Mouse (Mus musculus): ENCODE data around the gene Gdpd5. TPM values are rescaled to one million over a fixed set of nuclear protein-coding genes. Genes with fewer than 3 reads are reported as not detected.

The Gdpd5 gene
- 2.6 and 3.1 TPM in 2 replicates for polyA plus RNA-seq (2016; fragmentation: Nextera tagmentation; extraction: Ambion mirVana)

GRCm38 (mm10) chr7:99381214-99382087 lies at the start of gene Gdpd5:
Gene Gdpd5 (plus strand): TSS chr7:99381414.
- peak within 1 kb of the TSS; percentile 84 for H3K4me2 ChIP-seq
- H3K27me3 ChIP-seq (replicated peaks) = peaks cover 76% of the 10 kb centered on the region
- no peaks in the 10 kb centered on the region for H3K36me3 ChIP-seq
- no peaks in the 10 kb centered on the region for H3K9me3 ChIP-seq (replicated peaks)
- ATAC-seq = peak; percentile 95
- peaks cover 27% of the 10 kb centered on the region for H3K4me1 ChIP-seq
- under 1% methylated on average over 73 of the region's 73 CpGs for WGBS (ENCODE audit: insufficient replicate concordance)
- H3K27ac ChIP-seq = peak within 1 kb of the TSS; percentile 50; the same call in 1 of the 2 replicates
- H3K4me3 ChIP-seq = peak within 1 kb of the TSS; percentile 56
- H3K9ac ChIP-seq = peak within 1 kb of the TSS; percentile 61

- no peaks in the 10 kb centered on the region for H3K4me1 ChIP-seq
- H3K27me3 ChIP-seq (replicated peaks) = peaks cover 10% of the 10 kb centered on the region
- H3K9ac ChIP-seq = no peak overlapping the region
- ATAC-seq = no peak
- H3K4me2 ChIP-seq = no peak overlapping the region
- no peak overlapping the region for H3K4me3 ChIP-seq
- no peak overlapping the region for H3K27ac ChIP-seq
- no peaks in the 10 kb centered on the region for H3K9me3 ChIP-seq (replicated peaks)
- no peaks in the 10 kb centered on the region for H3K36me3 ChIP-seq
- WGBS (ENCODE audit: insufficient replicate concordance) = 35% methylated on average over 12 of the region's 12 CpGs
Observed at GRCm38 (mm10) chr7:99332774-99333480, 48.3 kb upstream of the Gdpd5 start.

- H3K27ac ChIP-seq = no peak overlapping the region
- H3K4me3 ChIP-seq = no peak overlapping the region
- WGBS (ENCODE audit: insufficient replicate concordance) = 65% methylated on average over 8 of the region's 8 CpGs
- H3K36me3 ChIP-seq = peaks cover 7% of the 10 kb centered on the region; the same call in 1 of the 2 replicates
- H3K4me2 ChIP-seq = no peak overlapping the region
- H3K9ac ChIP-seq = no peak overlapping the region
- H3K27me3 ChIP-seq (replicated peaks) = no peaks in the 10 kb centered on the region
- H3K9me3 ChIP-seq (replicated peaks) = no peaks in the 10 kb centered on the region
- no peaks in the 10 kb centered on the region for H3K4me1 ChIP-seq
- no peak for ATAC-seq
Observed at GRCm38 (mm10) chr7:99340736-99341135, 40.5 kb upstream of the Gdpd5 start.

GRCm38 (mm10) chr7:99343577-99343976 lies 37.6 kb upstream of the Gdpd5 start:
- Histone ChIP-seq H3K4me1 (no peaks in the 10 kb centered on the region), H3K9ac (no peak overlapping the region), H3K36me3 (peaks cover 33% of the 10 kb centered on the region), H3K9me3 (replicated peaks) (no peaks in the 10 kb centered on the region), H3K4me2 (no peak overlapping the region), H3K4me3 (no peak overlapping the region), H3K27ac (no peak overlapping the region), H3K27me3 (replicated peaks) (no peaks in the 10 kb centered on the region)
- 62% methylated on average over 4 of the region's 4 CpGs for WGBS (ENCODE audit: insufficient replicate concordance)
- no peak for ATAC-seq

- no peak overlapping the region for H3K4me2 ChIP-seq
- H3K4me3 ChIP-seq = no peak overlapping the region
- ATAC-seq = no peak
- H3K36me3 ChIP-seq = peaks cover 40% of the 10 kb centered on the region
- H3K27ac ChIP-seq = no peak overlapping the region
- no peaks in the 10 kb centered on the region for H3K9me3 ChIP-seq (replicated peaks)
- H3K27me3 ChIP-seq (replicated peaks) = peaks cover 15% of the 10 kb centered on the region
- no peaks in the 10 kb centered on the region for H3K4me1 ChIP-seq
- H3K9ac ChIP-seq = no peak overlapping the region
- WGBS (ENCODE audit: insufficient replicate concordance) = 82% methylated on average over 10 of the region's 10 CpGs
Observed at GRCm38 (mm10) chr7:99347268-99347667, 33.9 kb upstream of the Gdpd5 start.

- Histone ChIP-seq H3K4me2 (no peak overlapping the region), H3K4me3 (no peak overlapping the region), H3K9me3 (replicated peaks) (no peaks in the 10 kb centered on the region), H3K9ac (no peak overlapping the region), H3K36me3 (peaks cover 40% of the 10 kb centered on the region), H3K27ac (no peak overlapping the region), H3K4me1 (no peaks in the 10 kb centered on the region), H3K27me3 (replicated peaks) (peaks cover 31% of the 10 kb centered on the region)
- no peak for ATAC-seq
- 88% methylated on average over 26 of the region's 26 CpGs for WGBS (ENCODE audit: insufficient replicate concordance)
Observed at GRCm38 (mm10) chr7:99348883-99349282, 32.3 kb upstream of the Gdpd5 start.

GRCm38 (mm10) chr7:99349782-99350720 lies 31.2 kb upstream of the Gdpd5 start:
- Histone ChIP-seq H3K27ac (no peak overlapping the region), H3K4me3 (0 out of 2 replicates have a peak overlapping the region, but pooled peaks have one; percentile 20), H3K36me3 (peaks cover 34% of the 10 kb centered on the region), H3K4me1 (no peaks in the 10 kb centered on the region), H3K27me3 (replicated peaks) (peaks cover 37% of the 10 kb centered on the region), H3K4me2 (peak overlapping the region; percentile 56), H3K9me3 (replicated peaks) (no peaks in the 10 kb centered on the region), H3K9ac (no peak overlapping the region)
- no peak for ATAC-seq
- 61% methylated on average over 9 of the region's 9 CpGs for WGBS (ENCODE audit: insufficient replicate concordance)

GRCm38 (mm10) chr7:99351104-99351801 lies 30.0 kb upstream of the Gdpd5 start:
- peak overlapping the region; percentile 52 for H3K4me3 ChIP-seq
- 33% methylated on average over 12 of the region's 12 CpGs for WGBS (ENCODE audit: insufficient replicate concordance)
- H3K36me3 ChIP-seq = peaks cover 28% of the 10 kb centered on the region
- H3K4me2 ChIP-seq = peak overlapping the region; percentile 56
- H3K27me3 ChIP-seq (replicated peaks) = peaks cover 43% of the 10 kb centered on the region
- H3K27ac ChIP-seq = peak overlapping the region; percentile 52
- no peak for ATAC-seq
- peak overlapping the region; percentile 61 for H3K9ac ChIP-seq
- H3K4me1 ChIP-seq = peaks cover 7% of the 10 kb centered on the region; the same call in 1 of the 2 replicates
- no peaks in the 10 kb centered on the region for H3K9me3 ChIP-seq (replicated peaks)

- Histone ChIP-seq H3K4me2 (peak overlapping the region; percentile 56), H3K4me3 (peak overlapping the region; percentile 52), H3K9me3 (replicated peaks) (no peaks in the 10 kb centered on the region), H3K27me3 (replicated peaks) (peaks cover 45% of the 10 kb centered on the region), H3K27ac (peak overlapping the region; percentile 52), H3K36me3 (peaks cover 21% of the 10 kb centered on the region), H3K9ac (peak overlapping the region; percentile 61), H3K4me1 (peaks cover 12% of the 10 kb centered on the region)
- ATAC-seq = no peak
- 16% methylated on average over 18 of the region's 18 CpGs for WGBS (ENCODE audit: insufficient replicate concordance)
Observed at GRCm38 (mm10) chr7:99351802-99352517, 29.3 kb upstream of the Gdpd5 start.

- H3K9ac ChIP-seq = peak within 1 kb of the TSS; percentile 61
- H3K27me3 ChIP-seq (replicated peaks) = peaks cover 45% of the 10 kb centered on the region
- peaks cover 14% of the 10 kb centered on the region for H3K36me3 ChIP-seq
- H3K4me3 ChIP-seq = peak within 1 kb of the TSS; percentile 52
- H3K9me3 ChIP-seq (replicated peaks) = no peaks in the 10 kb centered on the region
- WGBS (ENCODE audit: insufficient replicate concordance) = 2% methylated on average over 35 of the region's 35 CpGs
- H3K27ac ChIP-seq = peak within 1 kb of the TSS; percentile 52
- H3K4me1 ChIP-seq = peaks cover 18% of the 10 kb centered on the region
- peak within 1 kb of the TSS; percentile 56 for H3K4me2 ChIP-seq
- ATAC-seq = peak; percentile 53; the same call in 1 of the 2 replicates
Observed at GRCm38 (mm10) chr7:99352526-99353400, 28.5 kb upstream of the Gdpd5 start, which contains the start of gene Serpinh1. Gene Serpinh1 (minus strand): TSS chr7:99353239.
